Mouse (Mus musculus) thymus, adult 2 months (tissue): Measurements from ENCODE around the gene Arl8a.

Experiments used
- CTCF ChIP-seq: fragments of 200-500 bp; IDR thresholded peaks from 2 replicates; pipeline ENCODE4 v1.5.1; 2012; ENCODE audit warnings: mild to moderate bottlenecking, control low read depth, low read length, moderate library complexity, borderline replicate concordance; ENCODE audit not compliant: control insufficient read depth, poor library complexity, insufficient read depth; ENCODE audit errors: extremely low read depth
- POLR2A ChIP-seq: fragments of 200-500 bp; IDR thresholded peaks from 2 replicates; pipeline ENCODE4 v1.6.1; 2012; ENCODE audit warnings: mild to moderate bottlenecking, low read length, control low read depth, moderate library complexity; ENCODE audit not compliant: control insufficient read depth, poor library complexity, insufficient read depth; ENCODE audit errors: extremely low read depth

DNA sequence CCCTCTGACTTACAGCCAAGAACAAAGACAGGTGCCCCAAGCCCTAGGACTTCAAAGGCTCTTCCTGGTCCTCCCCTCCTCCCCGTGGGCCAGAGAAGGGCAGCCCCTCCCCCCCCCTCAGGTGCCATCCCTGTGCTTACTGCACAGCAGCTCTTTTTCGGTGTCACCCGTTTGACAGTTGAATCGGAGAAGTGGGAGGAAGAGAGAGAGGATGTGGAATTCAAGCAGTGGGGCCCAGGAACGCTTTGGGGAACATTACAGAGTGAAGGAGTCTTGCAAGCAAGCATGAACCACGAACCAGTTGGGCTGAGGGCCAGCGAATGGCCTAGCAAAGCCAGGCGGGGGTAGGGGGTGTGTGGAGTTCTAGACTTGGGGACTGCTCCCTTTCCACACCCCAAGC is 15.1 kb upstream of the Arl8a start:
- TF ChIP-seq CTCF (no peak), POLR2A (no peak)
